Mouse (Mus musculus): ENCODE results near the gene Lrba. TPM values are rescaled to one million over a fixed set of nuclear protein-coding genes. Genes with fewer than 3 reads are reported as not detected.

Gene Lrba
- polyA plus RNA-seq, 1 experiment, result 23.5 TPM

DNA sequence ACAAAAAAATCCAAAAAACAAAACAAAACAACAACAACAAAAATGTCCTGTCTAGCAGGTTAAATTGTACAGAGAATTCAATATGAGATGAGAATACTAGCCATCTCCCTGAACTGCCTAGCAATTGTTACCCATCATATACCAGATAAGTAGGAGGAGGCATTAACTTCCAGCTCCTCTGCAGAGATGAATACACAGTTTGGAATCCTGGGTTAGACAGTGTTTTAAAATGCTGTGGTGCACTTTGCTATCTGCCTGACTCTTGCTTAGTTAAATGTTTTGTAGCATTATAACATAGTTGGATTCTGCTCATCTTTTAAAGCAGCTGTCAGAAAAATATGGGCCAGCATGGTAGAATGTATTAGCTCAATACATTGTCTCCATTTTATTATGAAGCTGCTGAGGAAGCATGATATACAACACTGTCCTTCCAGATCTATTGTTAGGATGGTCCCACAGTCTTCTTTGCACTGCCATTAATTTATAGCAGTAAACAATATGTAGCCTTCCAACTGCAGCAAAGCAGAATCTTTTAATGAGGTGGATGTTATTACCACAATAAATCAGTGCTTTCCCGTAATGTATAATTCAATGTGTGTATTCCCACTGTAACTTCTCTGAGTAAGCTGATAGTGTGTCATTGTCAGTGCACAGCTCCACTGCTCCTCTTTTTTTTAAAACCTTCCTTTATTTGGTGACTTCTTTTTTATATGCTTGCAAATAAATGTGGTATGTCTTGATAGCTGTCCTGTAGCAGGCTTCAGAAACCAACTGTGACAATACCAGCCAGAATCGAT is 414.3 kb downstream of the Lrba start:
- WGBS, result 81% methylated on average over 2 of the region's 2 CpGs
- DNase-seq (ENCODE audit: low read depth, low spot score), result no peak

DNA sequence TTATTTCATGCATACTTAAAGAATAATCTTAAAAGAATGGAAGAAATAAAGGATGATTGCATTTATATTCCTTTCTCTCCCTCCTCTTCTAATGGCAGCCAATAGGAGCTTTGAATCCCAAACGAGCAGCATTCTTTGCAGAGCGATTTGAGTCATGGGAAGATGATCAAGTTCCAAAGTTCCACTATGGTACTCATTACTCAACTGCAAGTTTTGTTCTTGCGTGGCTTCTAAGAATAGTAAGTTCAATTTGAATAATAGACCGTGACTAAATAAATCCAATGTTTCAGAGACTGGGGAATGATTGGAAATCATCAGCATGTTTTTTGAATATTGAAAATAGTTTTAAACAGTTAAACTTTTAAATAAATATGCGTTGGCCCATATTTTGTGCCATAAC is 416.9 kb downstream of the Lrba start:
- WGBS, result 79% methylated on average over 5 of the region's 5 CpGs

DNA sequence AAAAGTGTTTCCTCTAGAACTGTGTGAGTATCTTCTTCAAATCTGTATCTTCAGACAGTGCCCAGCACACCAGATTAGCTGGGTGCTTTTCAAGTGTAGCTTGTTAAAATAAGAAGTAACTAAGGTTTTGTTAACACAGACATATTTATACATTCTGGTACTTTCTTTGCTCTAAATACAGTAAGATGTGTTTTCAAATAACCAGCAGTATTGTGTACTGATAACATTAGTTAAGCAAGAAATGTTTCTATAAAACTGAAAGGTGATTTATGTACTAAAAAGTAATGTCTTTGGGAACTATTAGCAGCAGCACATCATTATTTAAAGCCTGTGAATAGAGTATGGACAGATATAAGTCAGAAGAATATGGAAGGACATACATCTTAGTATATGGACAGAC is 417.3 kb downstream of the Lrba start:
- DNase-seq (ENCODE audit: low read depth, low spot score), result no peak

More for the DNA sequence above, 416.9 kb downstream of the Lrba start:
- DNase-seq (ENCODE audit: low read depth, low spot score), result no peak

DNA sequence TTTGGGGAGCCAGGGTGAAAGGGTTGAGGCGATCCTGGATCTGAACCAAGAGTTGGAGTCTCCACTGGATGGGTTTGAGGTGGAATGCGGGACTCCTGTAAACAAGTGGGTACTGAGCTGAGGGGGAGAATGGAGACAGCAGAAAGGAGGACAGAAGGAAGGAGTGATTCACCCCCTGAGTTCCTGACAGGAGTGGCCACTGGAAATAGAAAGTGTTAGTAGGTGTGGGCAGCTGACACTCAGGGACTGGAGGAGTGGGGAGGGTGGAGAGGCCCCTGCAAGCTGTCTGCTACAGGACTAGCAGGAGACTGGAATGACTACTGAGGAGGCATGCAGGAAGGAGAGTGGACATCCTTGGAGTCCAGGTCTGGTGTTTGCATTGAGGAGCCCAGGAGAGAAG is 422.3 kb downstream of the Lrba start:
- no peak for DNase-seq (ENCODE audit: low read depth, low spot score)
- WGBS, result 82% methylated on average over 2 of the region's 2 CpGs

DNA sequence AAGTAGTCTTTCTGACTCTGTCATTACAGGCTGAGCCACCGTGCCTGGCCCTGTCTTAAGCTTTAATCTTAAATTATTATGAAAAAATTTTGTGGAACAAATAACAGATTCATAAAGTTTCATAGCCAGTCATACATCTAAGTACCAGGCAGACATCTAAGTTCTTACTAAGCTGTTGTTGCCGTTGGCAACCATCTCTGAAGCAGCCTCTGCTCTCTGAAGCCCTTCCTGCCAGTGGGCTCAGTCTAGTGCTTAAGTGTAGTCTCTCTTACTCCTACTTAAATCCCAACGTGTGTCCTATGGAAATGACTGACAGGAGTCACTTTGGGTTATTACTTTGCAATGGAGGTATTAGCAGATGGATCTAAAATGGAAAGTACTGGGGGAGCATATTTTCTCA is 426.5 kb downstream of the Lrba start:
- no peak for DNase-seq (ENCODE audit: low read depth, low spot score)
- 71% methylated on average over 3 of the region's 3 CpGs for WGBS

DNA sequence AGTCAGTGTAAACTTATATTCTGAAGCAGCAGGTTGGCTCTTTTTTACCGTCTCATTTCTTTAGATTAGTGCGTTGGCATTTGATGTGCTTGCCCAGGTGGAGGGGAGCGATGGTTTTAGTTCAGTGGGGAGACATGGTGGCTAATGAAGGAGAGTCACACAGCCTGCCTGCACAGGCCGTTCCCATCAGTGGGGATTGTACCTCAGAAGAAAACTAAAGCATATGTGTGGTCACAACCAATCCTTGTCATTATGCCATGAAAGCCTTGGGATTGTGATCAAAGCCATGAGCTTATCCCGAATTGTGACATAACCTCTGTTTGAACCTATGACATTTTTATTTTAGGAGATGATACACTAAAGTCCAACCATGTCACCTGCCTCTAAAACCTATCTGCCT is 434.8 kb downstream of the Lrba start:
- WGBS, result 95% methylated on average over 5 of the region's 5 CpGs
- no peak for DNase-seq (ENCODE audit: low read depth, low spot score)

DNA sequence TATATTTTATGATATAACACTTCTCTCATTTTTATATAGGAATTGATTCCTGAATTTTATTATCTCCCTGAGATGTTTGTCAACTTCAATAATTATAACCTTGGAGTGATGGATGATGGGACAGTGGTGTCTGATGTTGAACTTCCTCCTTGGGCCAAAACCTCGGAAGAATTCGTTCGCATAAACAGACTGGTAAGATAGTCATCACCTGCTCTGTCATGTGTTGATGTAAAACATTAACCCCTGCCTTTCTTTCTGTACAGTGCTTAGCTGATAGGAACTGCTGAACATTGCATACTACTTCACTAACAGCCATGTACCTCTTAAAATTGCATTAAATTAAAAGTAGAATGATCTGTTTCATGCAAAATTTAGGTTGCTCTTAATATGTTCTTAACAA is 439.9 kb downstream of the Lrba start:
- 22% methylated on average over 3 of the region's 3 CpGs for WGBS
- DNase-seq (ENCODE audit: low read depth, low spot score), result no peak

DNA sequence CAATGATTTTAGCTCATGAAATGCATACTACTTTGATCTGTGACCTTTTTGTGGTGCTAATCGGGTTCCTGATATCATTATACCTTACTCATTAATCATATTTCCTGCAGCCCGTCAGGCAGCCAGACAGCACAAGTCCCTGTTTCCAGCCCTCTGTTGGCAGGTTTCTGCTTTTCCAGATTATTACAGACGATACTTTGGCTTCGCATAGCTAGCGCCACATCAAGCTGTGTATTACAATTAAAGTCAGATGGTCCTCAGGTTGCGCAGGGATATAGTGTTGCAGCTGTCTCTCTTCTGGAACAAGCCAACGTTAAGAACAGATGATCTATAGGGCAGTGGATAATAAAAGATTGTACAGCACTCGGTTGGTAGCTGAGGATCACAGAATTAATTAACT is 443.7 kb downstream of the Lrba start:
- WGBS, result 85% methylated on average over 8 of the region's 8 CpGs
- DNase-seq (ENCODE audit: low read depth, low spot score), result no peak

DNA sequence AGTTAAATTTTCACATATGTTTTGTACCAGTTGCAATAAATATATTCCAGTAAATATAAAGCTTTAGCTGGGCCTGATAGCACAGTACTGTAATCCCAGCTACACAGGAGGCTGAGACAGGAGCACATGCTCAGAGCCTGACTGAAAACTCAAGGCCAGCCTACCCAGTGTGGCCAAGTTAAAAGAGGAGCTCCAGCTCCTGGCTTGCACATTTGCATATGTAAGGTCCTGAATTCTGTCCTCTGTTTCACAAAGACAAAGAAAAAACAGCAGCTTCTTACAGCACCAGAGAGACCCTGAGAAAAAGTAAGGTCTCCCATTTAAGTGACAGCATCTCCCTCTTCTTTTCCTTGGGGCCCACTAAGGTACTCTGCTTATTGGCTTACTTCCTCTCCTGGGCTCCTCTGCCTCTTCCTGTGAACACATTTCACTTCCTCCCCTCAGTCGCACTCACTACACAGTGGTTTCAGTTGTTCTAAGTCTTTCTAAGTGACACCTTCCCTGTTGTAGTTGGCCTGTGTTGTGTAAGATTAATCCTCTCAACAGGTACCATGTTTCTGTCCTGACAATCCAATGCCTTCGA is 453.2 kb downstream of the Lrba start:
- DNase-seq (ENCODE audit: low read depth, low spot score), result no peak
- 88% methylated on average over 2 of the region's 2 CpGs for WGBS

DNA sequence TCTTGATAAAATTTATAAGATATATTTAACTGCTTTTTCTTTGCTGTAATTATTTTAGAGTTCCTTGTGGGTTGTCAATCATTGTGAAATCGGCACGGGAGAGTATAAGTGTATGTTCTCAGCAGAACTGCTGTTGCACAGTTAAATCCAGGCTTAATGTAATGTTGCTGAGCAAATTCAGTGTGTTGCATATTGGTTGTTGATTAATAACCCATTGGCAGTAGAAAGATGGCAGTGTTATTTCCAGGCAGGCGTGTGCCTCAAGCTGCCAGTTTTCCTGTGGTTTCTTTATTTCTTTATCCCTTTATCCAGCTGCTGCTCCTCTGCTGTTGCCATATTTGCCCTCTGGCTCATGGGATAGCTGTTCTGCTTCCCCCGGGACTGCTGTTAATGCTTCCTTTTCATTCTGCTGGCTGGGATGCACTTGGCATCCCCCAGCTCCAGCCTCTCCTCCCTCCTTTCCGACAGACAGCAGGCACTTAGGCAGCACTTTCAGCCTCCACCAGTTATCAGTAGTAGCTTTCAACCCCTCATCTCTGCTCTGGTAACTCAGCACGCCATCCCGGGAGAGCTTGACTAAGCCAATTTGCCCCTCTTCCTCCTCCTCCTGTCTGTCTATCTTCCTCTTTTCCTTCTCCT is 463.2 kb downstream of the Lrba start:
- DNase-seq (ENCODE audit: low read depth, low spot score), result no peak
- 65% methylated on average over 7 of the region's 7 CpGs for WGBS

DNA sequence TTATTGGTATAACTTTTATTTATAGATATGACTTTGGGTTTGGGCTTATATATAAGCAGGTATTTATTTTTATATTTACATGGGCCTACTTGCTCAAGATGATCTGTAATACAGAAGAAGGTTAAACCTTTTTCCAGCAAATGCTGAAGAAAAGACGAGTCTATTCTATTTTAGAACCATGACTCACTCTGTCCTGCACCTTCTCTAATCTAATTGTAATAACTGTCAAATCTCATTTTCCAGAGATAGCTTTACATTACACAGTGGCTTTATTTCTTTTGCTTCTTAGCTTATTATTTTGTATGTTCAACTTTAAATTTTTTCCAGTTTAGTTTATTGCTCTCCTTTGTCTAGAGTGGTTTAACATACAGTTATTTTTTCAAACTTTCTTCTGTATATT is 464.0 kb downstream of the Lrba start:
- 73% methylated on average over 1 of the region's 1 CpGs for WGBS
- no peak for DNase-seq (ENCODE audit: low read depth, low spot score)

DNA sequence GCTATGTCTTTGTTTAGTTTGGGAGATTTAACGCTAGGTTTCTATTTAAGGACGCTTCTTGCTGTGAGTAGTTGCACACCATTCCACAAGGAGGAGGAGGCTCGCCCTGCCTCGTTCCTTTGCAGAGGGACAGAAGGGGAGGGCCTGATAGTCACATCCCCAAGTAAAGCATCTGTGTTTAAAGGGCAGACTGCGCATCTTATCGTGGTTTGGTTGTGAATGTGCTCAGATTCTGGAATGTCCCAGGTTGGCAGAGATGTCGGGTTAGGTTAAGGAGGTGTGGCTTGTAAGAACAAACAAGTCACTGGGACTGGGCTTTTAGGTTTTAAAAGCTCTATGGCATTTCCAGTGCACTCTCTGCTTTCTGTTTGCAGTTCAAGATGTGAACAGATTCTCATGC is 464.8 kb downstream of the Lrba start:
- DNase-seq (ENCODE audit: low read depth, low spot score), result no peak
- WGBS, result 38% methylated on average over 7 of the region's 7 CpGs

DNA sequence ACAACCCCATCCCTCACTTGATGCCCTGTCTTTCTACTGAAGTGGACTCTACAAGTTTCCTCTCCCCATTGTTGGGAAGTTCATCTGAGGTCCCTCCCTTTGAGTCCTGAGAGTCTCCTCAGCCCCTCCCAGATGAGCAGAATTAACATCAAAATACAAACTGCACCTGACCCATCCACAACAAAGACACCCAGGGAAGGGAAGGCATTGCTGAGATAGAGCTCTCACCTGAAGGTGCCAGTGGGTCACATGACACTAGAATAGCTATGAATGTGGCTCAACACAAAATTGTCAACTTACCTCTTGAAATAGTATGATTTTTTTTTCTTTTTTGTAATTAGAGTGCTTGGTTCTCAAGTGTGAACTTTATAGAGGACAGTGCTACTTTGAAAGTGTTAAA is 468.3 kb downstream of the Lrba start:
- no peak for DNase-seq (ENCODE audit: low read depth, low spot score)

DNA sequence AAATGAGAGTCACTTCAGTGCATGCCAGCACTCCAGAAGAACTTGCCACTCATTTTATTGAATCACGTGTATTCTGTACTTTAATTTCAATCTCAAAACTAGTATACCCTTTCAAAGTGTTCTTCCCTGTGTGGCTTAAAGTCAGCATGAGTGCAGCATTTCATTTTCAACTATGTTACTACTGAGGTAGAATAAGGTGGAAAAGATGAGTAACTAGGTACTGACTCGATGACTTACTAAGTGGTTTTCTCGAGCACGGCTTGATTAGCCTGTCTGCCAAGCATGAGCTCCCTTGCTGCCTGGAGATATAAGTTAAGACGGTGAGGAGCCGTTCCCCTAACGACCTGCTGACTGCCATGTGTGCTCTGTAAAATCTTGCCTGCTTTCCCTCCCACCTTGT is 469.1 kb downstream of the Lrba start:
- 82% methylated on average over 7 of the region's 7 CpGs for WGBS

DNA sequence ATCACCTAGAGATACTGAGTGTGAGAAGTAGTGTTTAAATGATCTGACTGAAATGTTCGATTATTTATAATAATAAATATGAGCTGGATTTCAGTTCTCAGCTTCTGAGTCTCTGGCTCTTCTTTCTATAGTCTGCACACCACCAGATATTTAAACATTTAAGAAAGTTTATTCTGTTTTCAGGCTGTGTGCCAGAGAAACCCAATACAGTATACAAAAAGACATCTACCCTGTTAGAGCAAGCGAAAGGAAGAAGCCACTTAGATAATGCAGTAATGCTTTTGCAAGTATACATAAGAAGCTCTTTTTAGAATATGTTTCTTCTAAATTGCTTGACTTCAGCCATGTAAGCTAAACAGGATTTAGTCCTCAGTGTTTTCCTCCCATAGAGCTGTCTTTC is 474.5 kb downstream of the Lrba start:
- WGBS, result 68% methylated on average over 2 of the region's 2 CpGs
- DNase-seq (ENCODE audit: low read depth, low spot score), result no peak

More for the DNA sequence above, 469.1 kb downstream of the Lrba start:
- DNase-seq (ENCODE audit: low read depth, low spot score), result no peak

DNA sequence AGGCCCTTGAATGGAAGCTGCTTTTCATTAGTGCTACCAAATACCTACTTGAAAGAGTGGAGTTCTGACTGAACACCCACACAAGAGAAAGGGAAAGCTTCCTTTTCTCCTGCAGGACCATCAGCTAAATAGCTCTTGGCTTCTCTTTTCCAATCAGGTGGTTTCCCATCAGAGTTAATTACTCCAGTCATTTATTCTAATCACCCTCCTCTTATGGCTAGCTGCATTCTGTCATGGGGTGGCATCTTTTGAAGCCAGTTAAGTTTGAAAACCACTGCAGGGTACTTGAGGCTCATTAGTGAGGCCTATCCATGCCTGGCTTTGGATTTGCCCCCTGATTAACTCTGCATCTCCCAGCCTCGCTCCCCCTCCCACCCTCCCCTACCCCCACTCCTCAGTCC is 476.7 kb downstream of the Lrba start:
- no peak for DNase-seq (ENCODE audit: low read depth, low spot score)
- WGBS, result 75% methylated on average over 1 of the region's 1 CpGs

DNA sequence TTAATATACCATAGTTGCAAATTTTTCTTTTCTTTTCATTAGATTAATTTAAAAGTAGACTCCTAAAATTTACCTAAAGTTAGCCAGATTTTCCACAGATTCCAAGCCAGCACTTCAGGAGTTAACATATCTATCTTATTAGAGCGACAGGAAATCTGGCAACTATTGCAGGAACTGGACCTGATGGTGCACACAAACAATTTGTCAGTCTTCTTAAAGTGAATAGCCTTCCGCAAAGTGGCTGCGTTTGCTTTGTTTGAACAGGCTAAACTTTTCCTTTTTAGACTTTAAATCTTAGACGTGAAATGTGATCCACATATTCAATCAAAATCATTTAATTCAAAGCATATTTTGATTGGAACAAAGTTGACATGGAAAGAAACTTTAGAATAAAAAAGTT is 485.0 kb downstream of the Lrba start:
- WGBS, result 44% methylated on average over 4 of the region's 4 CpGs

DNA sequence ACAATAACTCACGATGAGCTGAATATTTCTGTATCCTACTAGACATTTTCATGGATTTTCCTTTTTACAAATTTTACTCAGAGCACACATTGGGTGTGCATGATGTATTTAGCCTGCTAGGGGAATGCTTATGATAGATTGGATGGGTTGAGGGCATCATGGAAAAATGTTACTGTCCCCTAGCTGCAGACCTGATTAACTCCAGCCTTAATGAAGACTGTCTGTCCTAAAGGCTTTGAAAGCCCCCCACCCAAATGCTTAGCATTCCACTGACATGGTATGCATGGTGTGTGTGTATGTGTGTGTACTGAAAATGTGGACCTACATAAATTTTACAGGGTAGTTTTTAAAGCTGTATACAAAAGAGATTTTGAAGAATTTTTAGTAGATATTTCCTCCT is 487.1 kb downstream of the Lrba start:
- WGBS, result 71% methylated on average over 1 of the region's 1 CpGs
- DNase-seq (ENCODE audit: low read depth, low spot score), result no peak

More for the DNA sequence above, 485.0 kb downstream of the Lrba start:
- DNase-seq (ENCODE audit: low read depth, low spot score), result no peak

DNA sequence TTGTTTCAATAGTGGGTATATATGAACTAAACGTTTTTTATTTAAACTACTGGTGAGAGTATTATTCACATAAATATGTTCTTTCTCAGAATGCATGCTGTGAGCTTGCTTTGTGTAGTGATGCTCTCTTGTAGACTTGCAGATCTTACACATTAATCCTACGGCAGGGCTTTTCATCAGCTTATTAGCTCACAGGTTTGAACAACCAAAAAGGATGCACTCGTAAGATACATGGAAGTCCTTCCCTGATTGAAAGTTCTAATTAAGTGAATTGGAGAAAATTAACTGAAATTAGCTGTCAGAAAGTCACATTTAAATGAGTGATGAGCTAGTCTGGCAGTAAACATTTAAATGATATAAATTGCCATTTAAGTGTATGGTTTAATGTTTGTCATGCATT is 488.3 kb downstream of the Lrba start:
- WGBS, result 69% methylated on average over 3 of the region's 3 CpGs
- DNase-seq (ENCODE audit: low read depth, low spot score), result no peak

DNA sequence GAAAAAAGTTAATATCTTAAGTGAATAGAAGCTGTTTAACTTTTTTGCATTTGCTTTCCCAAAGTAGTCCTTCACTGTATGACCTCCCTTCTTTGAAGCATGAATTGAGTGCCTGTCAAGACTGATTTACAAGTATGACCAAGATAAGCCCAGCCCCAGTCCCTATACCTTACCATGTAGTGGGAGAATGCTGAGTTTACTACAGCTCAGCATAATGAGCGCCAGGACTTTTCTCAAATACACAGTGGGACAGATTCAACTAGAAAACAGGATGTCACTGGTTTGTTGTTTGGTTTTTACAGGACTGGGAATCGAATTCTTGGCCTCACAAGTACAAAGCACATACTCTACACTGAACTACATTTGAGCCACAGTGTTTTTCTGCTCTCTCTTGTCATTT is 490.0 kb downstream of the Lrba start:
- 51% methylated on average over 2 of the region's 2 CpGs for WGBS
- no peak for DNase-seq (ENCODE audit: low read depth, low spot score)
